Mouse (Mus musculus) small intestine, adult 2 months (tissue): ENCODE results near the gene Cntn5.

Source experiments
- CTCF ChIP-seq: fragments of 200-500 bp; IDR thresholded peaks from 2 replicates; pipeline ENCODE4 v1.5.1; 2012; ENCODE audit warnings: low read depth, mild to moderate bottlenecking, control low read depth, inconsistent platforms, low read length, moderate library complexity, mixed read lengths; ENCODE audit not compliant: insufficient replicate concordance, insufficient read length; ENCODE audit errors: extremely low read depth
- POLR2A ChIP-seq: fragments of 200-500 bp; IDR thresholded peaks from 2 replicates; pipeline ENCODE4 v1.6.1; 2012; ENCODE audit warnings: low read depth, mild to moderate bottlenecking, control low read depth, inconsistent platforms, low read length, moderate library complexity

DNA sequence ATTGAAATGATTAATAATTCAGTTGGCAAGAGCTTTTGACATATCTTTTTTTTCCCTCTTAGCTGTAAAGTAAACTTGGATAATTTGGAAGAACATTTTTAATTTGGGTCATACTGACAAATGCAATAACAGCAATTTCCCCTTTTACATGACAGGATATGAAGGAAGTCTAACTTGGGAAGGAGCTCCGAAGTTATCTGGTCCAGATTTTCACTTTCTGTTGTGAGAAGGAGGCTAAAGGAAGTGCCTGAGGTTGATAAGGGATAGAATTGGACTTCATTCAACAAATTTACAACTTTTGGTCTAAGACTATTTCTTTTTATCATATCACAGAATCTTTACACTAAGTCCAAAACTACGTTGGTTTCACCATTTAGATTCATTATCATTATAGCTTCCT, 1074.3 kb downstream of the Cntn5 start:
- TF ChIP-seq POLR2A, result no peak
- no peak for TF ChIP-seq CTCF
